Mouse (Mus musculus) thymus, postnatal 10 days (tissue): ENCODE measurements at regions not wholly inside any gene's neighbourhood (a gene's known extent, or its start where the extent isn't known, plus 50 kb on each side); places are given as distances from the start of the nearest gene placed in this dataset.

ENCODE experiments used
- DNase-seq, 2 experiments: peaks; one replicate each; pipeline ENCODE4 v3.0.0; 2021; ENCODE audit warnings: low spot score in 2 of 2

- no peak for DNase-seq
Measured at GRCm38 (mm10) chr6:127341604-127342003, 105.0 kb upstream of the Parp11 start.

GRCm38 (mm10) chr6:127348770-127349409 lies 97.8 kb upstream of the Parp11 start:
- DNase-seq = no peak

DNA sequence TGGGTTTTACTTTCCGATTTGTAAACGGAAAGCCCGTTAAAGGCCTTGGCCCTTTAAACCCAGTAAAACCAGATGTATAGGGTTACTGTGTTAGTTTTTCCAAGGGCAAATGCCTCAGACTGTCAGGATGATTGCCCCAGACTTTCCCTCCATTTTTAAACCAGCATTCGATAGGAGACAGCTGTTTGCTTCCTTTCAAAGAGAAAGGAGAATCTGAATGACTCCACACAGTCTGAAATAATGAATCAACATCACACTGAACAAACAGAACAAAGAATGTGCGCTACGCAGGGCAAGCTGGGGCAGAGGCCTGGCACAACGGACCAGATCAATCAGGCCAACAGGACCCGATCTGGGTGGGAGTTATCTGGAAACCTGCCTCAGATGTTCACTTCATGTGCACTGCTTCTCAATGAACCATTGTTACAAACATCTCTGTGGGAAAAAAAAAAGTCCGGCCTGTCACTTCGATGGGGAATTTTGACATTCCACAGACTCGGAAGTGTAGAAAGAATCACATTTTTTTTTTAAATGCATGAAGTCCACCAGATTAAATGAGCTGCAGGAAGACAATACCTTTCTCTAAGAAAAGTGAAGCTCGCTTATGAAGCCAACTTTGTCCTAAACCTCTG lies 97.0 kb upstream of the Parp11 start:
- no peak for DNase-seq

DNA sequence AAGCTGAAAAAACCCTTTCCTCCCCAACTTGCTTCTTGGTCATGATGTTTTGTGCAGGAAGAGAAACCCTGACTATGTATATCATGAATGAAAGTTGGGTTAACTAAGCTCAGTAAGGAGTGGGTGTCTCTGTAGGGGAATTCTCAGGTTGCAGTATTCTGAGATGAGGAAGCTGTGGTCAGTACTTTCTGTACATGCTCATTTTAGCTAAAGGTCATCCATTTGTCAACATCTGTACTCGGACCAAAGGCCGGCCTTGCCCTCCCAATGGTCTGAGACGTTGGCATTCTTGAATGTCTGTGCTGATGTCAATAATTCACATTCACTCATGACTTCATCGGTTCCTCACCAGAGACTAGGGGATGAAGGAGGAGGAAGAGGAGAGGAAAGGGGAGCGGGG lies 94.9 kb upstream of the Parp11 start:
- DNase-seq = no peak

GRCm38 (mm10) chr6:127355112-127355511 lies 91.5 kb upstream of the Parp11 start:
- DNase-seq = no peak

GRCm38 (mm10) chr6:127356442-127356841 lies 90.2 kb upstream of the Parp11 start:
- DNase-seq = no peak

DNA sequence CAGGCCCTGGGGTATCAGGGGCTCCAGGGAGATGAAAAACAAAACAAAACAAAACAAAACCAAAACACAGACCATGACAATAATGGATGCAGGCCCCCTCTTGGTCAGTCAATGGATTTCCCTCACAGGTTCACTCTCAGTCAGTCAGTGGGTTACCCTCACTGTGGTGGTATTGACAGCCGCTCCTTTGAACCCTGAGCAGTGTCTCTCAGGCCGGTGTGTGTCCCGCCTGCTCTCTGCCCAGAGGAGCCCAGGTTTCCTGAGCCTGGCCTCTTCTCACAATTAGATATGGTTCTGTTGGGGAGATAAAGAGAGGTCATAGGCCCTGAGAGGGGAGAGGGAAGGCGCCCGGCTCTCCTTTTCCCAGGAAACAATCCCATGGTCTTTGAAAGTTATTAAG lies 87.8 kb upstream of the Parp11 start:
- no peak for DNase-seq

GRCm38 (mm10) chr6:127359391-127359874 lies 87.2 kb upstream of the Parp11 start:
- DNase-seq = peak; percentile 27 to 77

DNA sequence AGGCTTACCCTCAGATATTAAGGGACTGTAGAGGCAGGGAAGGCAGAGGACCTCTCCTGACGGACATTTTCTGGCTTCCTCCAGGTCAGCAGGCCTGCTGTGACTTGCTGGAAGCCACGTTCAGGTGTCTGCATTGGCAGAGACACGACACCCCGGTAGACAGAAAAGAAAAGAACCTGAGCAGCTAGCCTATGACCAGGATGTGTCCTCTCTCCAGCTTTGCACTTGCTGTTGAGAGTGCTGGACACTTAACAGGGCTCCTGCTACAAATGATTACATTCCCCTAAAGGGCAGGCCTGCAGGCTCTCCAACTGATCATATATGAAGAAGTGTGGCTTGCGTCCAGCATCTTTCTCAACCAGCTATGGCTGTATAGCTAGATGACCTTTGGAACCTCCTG lies 84.5 kb upstream of the Parp11 start:
- DNase-seq = no peak

- no peak for DNase-seq
Measured at GRCm38 (mm10) chr6:127362966-127363752, 83.5 kb upstream of the Parp11 start.

- no peak for DNase-seq
Measured at GRCm38 (mm10) chr6:127363871-127364590, 82.6 kb upstream of the Parp11 start.

- DNase-seq = no peak
Measured at GRCm38 (mm10) chr6:127364591-127365187, 82.0 kb upstream of the Parp11 start.

- no peak for DNase-seq
Measured at GRCm38 (mm10) chr6:127365246-127365645, 81.4 kb upstream of the Parp11 start.

DNA sequence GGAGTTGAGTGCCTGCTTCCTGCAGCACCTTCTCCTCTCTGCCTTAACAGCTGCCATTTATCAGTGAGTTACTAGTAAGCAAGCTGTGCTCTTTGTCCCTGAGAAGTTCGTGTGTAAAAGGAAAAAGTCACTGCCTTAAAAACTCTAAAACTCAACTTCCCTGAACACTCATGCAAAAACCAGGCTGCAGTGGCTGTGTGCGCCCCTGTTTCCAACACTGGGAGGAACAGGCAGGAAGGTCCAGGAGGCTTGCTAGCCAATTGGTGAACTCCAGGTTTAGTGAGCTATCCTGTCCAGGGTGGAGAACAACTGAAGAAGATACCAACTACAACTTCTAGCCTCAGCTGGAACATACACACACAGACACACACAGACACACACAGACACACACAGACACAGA lies 81.0 kb upstream of the Parp11 start:
- DNase-seq = no peak

DNA sequence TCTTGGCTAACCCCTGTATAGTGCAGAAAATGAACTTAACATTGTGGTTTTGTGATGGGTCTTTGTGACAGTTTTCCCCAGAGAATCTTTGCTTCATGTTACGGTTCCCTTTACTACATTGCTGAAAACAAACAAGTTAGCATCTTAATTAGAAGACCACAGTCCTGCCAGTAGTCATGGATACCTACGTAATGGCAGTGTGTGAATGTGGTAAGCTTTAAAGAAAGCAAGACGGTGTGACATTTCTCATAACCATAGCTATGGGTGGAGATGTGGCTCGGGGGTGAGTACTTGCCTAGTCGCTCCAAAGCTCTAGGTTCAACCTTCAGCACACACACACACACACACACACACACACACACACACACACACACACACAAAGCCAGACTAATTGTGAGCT lies 73.6 kb upstream of the Parp11 start:
- DNase-seq = no peak

DNA sequence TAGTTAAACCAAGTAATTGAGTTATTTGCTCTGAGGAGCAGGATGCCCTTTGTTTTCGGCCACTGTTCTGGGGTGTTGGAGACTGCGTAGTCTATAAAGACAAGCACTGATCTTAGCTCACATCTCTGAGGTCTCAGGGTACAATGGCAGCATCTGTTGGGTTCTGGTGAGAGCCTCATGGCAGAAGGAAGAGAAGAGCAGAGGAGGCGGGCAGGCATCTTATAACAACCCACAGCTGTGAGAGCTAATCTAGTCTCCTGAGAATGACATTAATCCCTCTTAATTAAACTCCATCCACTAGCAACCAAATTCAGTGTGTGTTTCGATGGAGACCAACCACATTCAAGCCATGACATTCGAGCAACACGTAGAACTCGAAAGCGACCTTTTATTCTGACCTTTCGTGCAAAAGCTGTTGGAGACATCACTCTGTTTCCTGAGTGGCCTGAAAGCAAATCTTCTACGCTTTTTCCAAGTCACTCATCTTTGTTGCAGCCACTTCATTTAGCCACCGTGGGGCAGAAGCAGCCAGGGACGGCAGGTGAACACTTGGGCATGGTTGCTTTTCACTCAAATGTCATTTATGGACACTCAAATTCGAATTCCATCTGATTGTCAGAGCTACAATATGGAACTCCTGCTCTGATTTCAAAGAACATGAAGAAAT lies 72.7 kb upstream of the Parp11 start:
- no peak for DNase-seq

DNA sequence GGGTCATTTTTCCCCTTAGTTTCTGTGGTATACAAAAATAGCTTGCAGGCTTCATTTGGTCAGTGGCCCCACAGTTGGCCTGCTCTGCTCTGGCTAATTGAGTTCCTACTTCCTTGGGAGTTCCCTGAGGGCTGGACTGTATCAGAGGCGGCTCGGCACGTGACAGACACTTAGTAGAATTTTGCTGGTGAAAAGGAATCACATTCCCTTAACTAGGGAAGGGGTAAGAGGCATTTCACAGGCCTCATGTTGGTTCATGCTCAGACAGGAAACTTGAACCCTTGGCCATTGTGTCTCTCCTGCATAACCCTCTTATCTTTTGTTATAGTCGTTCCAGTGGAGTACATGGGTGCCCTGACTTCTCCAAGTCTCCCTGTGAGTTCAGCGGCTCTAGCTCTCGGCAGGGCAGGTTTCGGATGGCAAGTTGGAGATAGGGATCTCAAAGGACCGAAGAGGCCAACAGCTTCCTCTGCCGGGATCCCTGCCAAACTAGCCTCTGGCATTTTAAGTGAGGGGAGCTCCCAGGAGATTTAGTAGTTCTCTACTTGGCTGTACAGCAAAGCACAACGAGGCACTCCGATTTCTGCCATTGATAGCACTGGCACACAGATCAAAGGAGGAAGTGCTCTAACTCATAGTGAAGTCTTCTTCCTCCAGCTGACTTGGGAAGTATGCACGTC lies 72.0 kb upstream of the Parp11 start:
- no peak for DNase-seq

GRCm38 (mm10) chr6:127375144-127375529 lies 71.5 kb upstream of the Parp11 start:
- DNase-seq = no peak

GRCm38 (mm10) chr6:127375711-127376199 lies 70.9 kb upstream of the Parp11 start:
- no peak for DNase-seq

DNA sequence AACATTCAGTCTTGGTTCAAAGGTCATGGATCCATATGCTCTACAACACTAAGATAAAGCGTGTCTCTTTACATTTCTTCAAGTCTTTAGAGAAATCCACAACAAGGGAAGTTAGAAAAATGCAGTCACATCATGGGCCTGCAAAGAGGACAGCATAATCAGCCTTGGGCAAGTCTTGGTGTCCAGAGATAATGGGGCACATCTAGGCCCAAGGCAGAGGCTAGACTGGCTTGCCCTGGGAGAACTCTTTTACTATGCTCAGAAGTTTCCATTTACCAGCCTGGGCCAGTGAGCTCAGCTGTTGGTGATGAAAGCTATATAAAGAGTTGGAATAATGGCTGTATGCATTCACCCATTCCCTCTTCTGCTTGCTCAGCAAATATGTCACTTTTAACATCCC lies 67.9 kb upstream of the Parp11 start:
- no peak for DNase-seq
